Mouse (Mus musculus): ENCODE results near the gene Xlr3a. TPM values are rescaled to one million over a fixed set of nuclear protein-coding genes. Genes with fewer than 3 reads are reported as not detected.
"Not testable (repeated sequence)": the region's sequence is repeated elsewhere in the genome, so short reads cannot be mapped to it uniquely, and the experiment has no call there.

The Xlr3a gene
- polyA plus RNA-seq (2014; fragmentation: Nextera tagmentation; extraction: Ambion mirVana) = 0.51 and 1.4 TPM in 2 replicates

GRCm38 (mm10) chrX:73096941-73097508 lies at the start of gene Xlr3a:
TSS of gene Xlr3a (minus strand) at chrX:73097095.
- H3K4me2 ChIP-seq (replicated peaks; ENCODE audit: low read depth, low read length); H3K9ac ChIP-seq (ENCODE audit: low read depth, low read length); H3K36me3 ChIP-seq (ENCODE audit: control insufficient read depth, insufficient read depth, low read length); H3K4me1 ChIP-seq (ENCODE audit: control insufficient read depth, insufficient read depth, low read length); H3K4me3 ChIP-seq (ENCODE audit: low read length); H3K9me3 ChIP-seq (ENCODE audit: control insufficient read depth, low read length); H3K27ac ChIP-seq (ENCODE audit: low read depth, low read length); H3K27me3 ChIP-seq (ENCODE audit: control insufficient read depth, insufficient read depth, low read length); ATAC-seq (ENCODE audit: low FRiP score, low TSS enrichment): not testable (repeated sequence)
- 81% methylated on average over 11 of the region's 13 CpGs for WGBS

GRCm38 (mm10) chrX:73143218-73143618 lies 46.3 kb upstream of the Xlr3a start:
- WGBS = no CpG with 5 or more reads among the region's 7 CpGs
- not testable (repeated sequence) for ATAC-seq (ENCODE audit: low FRiP score, low TSS enrichment)

GRCm38 (mm10) chrX:73122859-73123829 lies 26.2 kb upstream of the Xlr3a start:
- peak; percentile 43; the same call in 1 of the 2 replicates for ATAC-seq (ENCODE audit: low FRiP score, low TSS enrichment)
- not testable (repeated sequence) for H3K4me2 ChIP-seq (replicated peaks; ENCODE audit: low read depth, low read length); H3K4me3 ChIP-seq (ENCODE audit: low read length); H3K9ac ChIP-seq (ENCODE audit: low read depth, low read length); H3K4me1 ChIP-seq (ENCODE audit: control insufficient read depth, insufficient read depth, low read length); H3K27me3 ChIP-seq (ENCODE audit: control insufficient read depth, insufficient read depth, low read length); H3K36me3 ChIP-seq (ENCODE audit: control insufficient read depth, insufficient read depth, low read length); H3K27ac ChIP-seq (ENCODE audit: low read depth, low read length); H3K9me3 ChIP-seq (ENCODE audit: control insufficient read depth, low read length)
- no CpG with 5 or more reads among the region's 12 CpGs for WGBS

More at GRCm38 (mm10) chrX:73143218-73143618, 46.3 kb upstream of the Xlr3a start:
- H3K4me2 ChIP-seq (replicated peaks; ENCODE audit: low read depth, low read length); H3K27ac ChIP-seq (ENCODE audit: low read depth, low read length); H3K9me3 ChIP-seq (ENCODE audit: control insufficient read depth, low read length); H3K4me1 ChIP-seq (ENCODE audit: control insufficient read depth, insufficient read depth, low read length); H3K4me3 ChIP-seq (ENCODE audit: low read length); H3K36me3 ChIP-seq (ENCODE audit: control insufficient read depth, insufficient read depth, low read length); H3K27me3 ChIP-seq (ENCODE audit: control insufficient read depth, insufficient read depth, low read length); H3K9ac ChIP-seq (ENCODE audit: low read depth, low read length): not testable (repeated sequence)

- H3K9me3 ChIP-seq (ENCODE audit: control insufficient read depth, low read length); H3K27me3 ChIP-seq (ENCODE audit: control insufficient read depth, insufficient read depth, low read length); ATAC-seq (ENCODE audit: low FRiP score, low TSS enrichment); H3K27ac ChIP-seq (ENCODE audit: low read depth, low read length); H3K9ac ChIP-seq (ENCODE audit: low read depth, low read length); H3K4me1 ChIP-seq (ENCODE audit: control insufficient read depth, insufficient read depth, low read length); H3K4me2 ChIP-seq (replicated peaks; ENCODE audit: low read depth, low read length); H3K4me3 ChIP-seq (ENCODE audit: low read length); H3K36me3 ChIP-seq (ENCODE audit: control insufficient read depth, insufficient read depth, low read length): not testable (repeated sequence)
- WGBS = no CpG with 5 or more reads among the region's 7 CpGs
Measured at GRCm38 (mm10) chrX:73116747-73117146, 19.9 kb upstream of the Xlr3a start, which contains the start of gene Gm14685. TSS of gene Gm14685 (plus strand) at chrX:73117047.

- H3K4me1 ChIP-seq (ENCODE audit: control insufficient read depth, insufficient read depth, low read length); ATAC-seq (ENCODE audit: low FRiP score, low TSS enrichment); H3K4me2 ChIP-seq (replicated peaks; ENCODE audit: low read depth, low read length); H3K27ac ChIP-seq (ENCODE audit: low read depth, low read length); H3K9me3 ChIP-seq (ENCODE audit: control insufficient read depth, low read length); H3K4me3 ChIP-seq (ENCODE audit: low read length); H3K36me3 ChIP-seq (ENCODE audit: control insufficient read depth, insufficient read depth, low read length); H3K9ac ChIP-seq (ENCODE audit: low read depth, low read length); H3K27me3 ChIP-seq (ENCODE audit: control insufficient read depth, insufficient read depth, low read length): not testable (repeated sequence)
- WGBS = 85% methylated on average over 17 of the region's 19 CpGs
Measured at GRCm38 (mm10) chrX:73082267-73083055, 14.4 kb downstream of the Xlr3a start, which contains the start of gene Xlr4a. TSS of gene Xlr4a (minus strand) at chrX:73082478.

GRCm38 (mm10) chrX:73066765-73067312 lies 30.1 kb downstream of the Xlr3a start:
- H3K4me3 ChIP-seq (ENCODE audit: low read length); H3K36me3 ChIP-seq (ENCODE audit: control insufficient read depth, insufficient read depth, low read length); ATAC-seq (ENCODE audit: low FRiP score, low TSS enrichment); H3K27ac ChIP-seq (ENCODE audit: low read depth, low read length); H3K9ac ChIP-seq (ENCODE audit: low read depth, low read length); H3K9me3 ChIP-seq (ENCODE audit: control insufficient read depth, low read length); H3K4me2 ChIP-seq (replicated peaks; ENCODE audit: low read depth, low read length); H3K4me1 ChIP-seq (ENCODE audit: control insufficient read depth, insufficient read depth, low read length); H3K27me3 ChIP-seq (ENCODE audit: control insufficient read depth, insufficient read depth, low read length): not testable (repeated sequence)
- no CpG with 5 or more reads among the region's 5 CpGs for WGBS

- 0 out of 2 replicates have a peak, but pooled peaks have one; percentile 35 for ATAC-seq (ENCODE audit: low FRiP score, low TSS enrichment)
- no peaks in the 10 kb centered on the region for H3K9me3 ChIP-seq (ENCODE audit: control insufficient read depth, low read length)
- no peaks in the 10 kb centered on the region for H3K27me3 ChIP-seq (ENCODE audit: control insufficient read depth, insufficient read depth, low read length)
- H3K36me3 ChIP-seq (ENCODE audit: control insufficient read depth, insufficient read depth, low read length) = no peaks in the 10 kb centered on the region
- peak within 1 kb of the TSS; percentile 40 for H3K4me2 ChIP-seq (replicated peaks; ENCODE audit: low read depth, low read length)
- 49% methylated on average over 7 of the region's 7 CpGs for WGBS
- no peak within 1 kb of the TSS for H3K9ac ChIP-seq (ENCODE audit: low read depth, low read length)
- no peak within 1 kb of the TSS for H3K27ac ChIP-seq (ENCODE audit: low read depth, low read length)
- peak within 1 kb of the TSS; percentile 19; the same call in 1 of the 2 replicates for H3K4me3 ChIP-seq (ENCODE audit: low read length)
- H3K4me1 ChIP-seq (ENCODE audit: control insufficient read depth, insufficient read depth, low read length) = no peaks in the 10 kb centered on the region
Measured at GRCm38 (mm10) chrX:73064415-73064793, 32.5 kb downstream of the Xlr3a start, which contains the start of gene Pnma3. TSS of gene Pnma3 (plus strand) at chrX:73064787.

- Histone ChIP-seq H3K4me3 (ENCODE audit: low read length) (peak overlapping the region; percentile 19; the same call in 1 of the 2 replicates), H3K4me1 (ENCODE audit: control insufficient read depth, insufficient read depth, low read length) (no peaks in the 10 kb centered on the region), H3K4me2 (replicated peaks; ENCODE audit: low read depth, low read length) (peak overlapping the region; percentile 40), H3K27me3 (ENCODE audit: control insufficient read depth, insufficient read depth, low read length) (no peaks in the 10 kb centered on the region), H3K9me3 (ENCODE audit: control insufficient read depth, low read length) (no peaks in the 10 kb centered on the region), H3K9ac (ENCODE audit: low read depth, low read length) (no peak overlapping the region), H3K27ac (ENCODE audit: low read depth, low read length) (no peak overlapping the region), H3K36me3 (ENCODE audit: control insufficient read depth, insufficient read depth, low read length) (no peaks in the 10 kb centered on the region)
- peak; percentile 57; the same call in 1 of the 2 replicates for ATAC-seq (ENCODE audit: low FRiP score, low TSS enrichment)
- WGBS = 32% methylated on average over 24 of the region's 24 CpGs
Measured at GRCm38 (mm10) chrX:73063512-73064414, 33.1 kb downstream of the Xlr3a start.

Data from kidney, embryonic 14.5 days (tissue).